Mouse (Mus musculus) layer of hippocampus, adult 18-20 months (tissue): ENCODE data around the gene Nup85. TPM values are rescaled to one million over a fixed set of nuclear protein-coding genes. Genes with fewer than 3 reads are reported as not detected.
A peak's percentile ranks its signal among the peaks of the same experiment; 100 is the strongest.

Experiments
- DNase-seq, 2 experiments: peaks; one replicate each; pipeline ENCODE4 v3.0.0; 2022; ENCODE audit warnings: low spot score in 2 of 2
- total RNA-seq, 2 experiments: library from RNA; stranded (reverse); gene quantifications; 2 replicates each; pipeline ENCODE4 v1.2.3; 2021

Nup85 gene
- total RNA-seq, 2 experiments from 2014 or later, result 46.8 to 48.6 TPM

GRCm38 (mm10) chr11:115582913-115583606, 18.8 kb downstream of the Nup85 start:
- DNase-seq, result no peak

GRCm38 (mm10) chr11:115584376-115585073, 20.3 kb downstream of the Nup85 start:
- no peak for DNase-seq

- DNase-seq, result no peak
Observed at GRCm38 (mm10) chr11:115585573-115586100, 21.4 kb downstream of the Nup85 start.

GRCm38 (mm10) chr11:115586403-115586802, 22.2 kb downstream of the Nup85 start:
- DNase-seq, result no peak

- DNase-seq, result no peak
Observed at GRCm38 (mm10) chr11:115587984-115588383, 23.8 kb downstream of the Nup85 start.

- DNase-seq, result no peak
Observed at GRCm38 (mm10) chr11:115590526-115591075, 26.4 kb downstream of the Nup85 start.

- no peak for DNase-seq
Observed at GRCm38 (mm10) chr11:115595209-115595608, 31.0 kb downstream of the Nup85 start.

- DNase-seq, result no peak
Observed at GRCm38 (mm10) chr11:115598309-115598708, 34.1 kb downstream of the Nup85 start.

GRCm38 (mm10) chr11:115599722-115600121, 35.5 kb downstream of the Nup85 start:
- DNase-seq, result no peak

GRCm38 (mm10) chr11:115600743-115601142, 36.5 kb downstream of the Nup85 start:
- DNase-seq, result no peak

GRCm38 (mm10) chr11:115601174-115601573, 36.9 kb downstream of the Nup85 start:
- no peak for DNase-seq

- no peak for DNase-seq
Observed at GRCm38 (mm10) chr11:115603128-115603475, 38.9 kb downstream of the Nup85 start.

- peak; percentile 80 to 89 for DNase-seq
Observed at GRCm38 (mm10) chr11:115603476-115604303, 39.5 kb downstream of the Nup85 start, which contains the start of the genes Mrps7 and Gga3. TSS of gene Mrps7 (plus strand) at chr11:115603925. TSS of gene Gga3 (minus strand) at chr11:115604051.

- DNase-seq, result no peak
Observed at GRCm38 (mm10) chr11:115604304-115604696, 40.1 kb downstream of the Nup85 start.

GRCm38 (mm10) chr11:115606733-115607132, 42.5 kb downstream of the Nup85 start:
- DNase-seq, result no peak

- no peak for DNase-seq
Observed at GRCm38 (mm10) chr11:115608421-115609399, 44.5 kb downstream of the Nup85 start.

- DNase-seq, result no peak
Observed at GRCm38 (mm10) chr11:115609576-115609975, 45.3 kb downstream of the Nup85 start.

- DNase-seq, result no peak
Observed at GRCm38 (mm10) chr11:115611173-115611572, 46.9 kb downstream of the Nup85 start.

- DNase-seq, result peak in 1 of 2 experiments; percentile 58
Observed at GRCm38 (mm10) chr11:115612059-115612409, 47.8 kb downstream of the Nup85 start.
